Mouse (Mus musculus): ENCODE measurements around the gene Capza3. TPM values are rescaled to one million over a fixed set of nuclear protein-coding genes. Genes with fewer than 3 reads are reported as not detected.

The Capza3 gene
- not detected for polyA plus RNA-seq (2017; shearing (Covaris generic))

GRCm38 (mm10) chr6:140040952-140041351, at the start of gene Capza3:
TSS of gene Capza3 (plus strand) at chr6:140041252.

GRCm38 (mm10) chr6:140041357-140041756, 305 bp downstream of the Capza3 start, which contains the start of gene Plcz1:
TSS of gene Plcz1 (minus strand) at chr6:140041457.

Other genes starting within 250 kb of the Capza3 start
- 0.22 TPM for gene Plcz1, start 205 bp downstream of the Capza3 start, polyA plus RNA-seq (2017; shearing (Covaris generic))

Measured in effector memory CD4-positive, alpha-beta T cell, adult 7 months (primary cell).